ENCODE assay signal across 7 mouse cellular contexts in genomic region chr11:53456474-53457371, GRCm38 (mm10). TPM values are rescaled to one million over a fixed set of nuclear protein-coding genes. Genes with fewer than 3 reads are reported as not detected.
DNase-seq lines count a peak whose midpoint lies in the region; ATAC-seq and TF ChIP-seq lines count a peak whose summit lies in the region.

Gene Gm10447, minus strand, starts transcription at chr11:53457110.
Gene Shroom1, plus strand, starts transcription at chr11:53457205.

- H3K79me2 ChIP-seq in myocyte (ENCODE audit: control insufficient read depth, insufficient read depth), result no peaks in the 10 kb centered on the region

- H3K36me3 ChIP-seq in hindbrain, embryonic 16.5 days (ENCODE audit: control insufficient read depth, insufficient read depth, low read length), result no peaks in the 10 kb centered on the region
- no peaks in the 10 kb centered on the region for H3K36me3 ChIP-seq in liver, embryonic 12.5 days
- no peaks in the 10 kb centered on the region for H3K36me3 ChIP-seq in myocyte (ENCODE audit: control insufficient read depth, insufficient read depth)

- peaks cover 5% of the 10 kb centered on the region for H3K4me1 ChIP-seq in hindbrain, embryonic 16.5 days (ENCODE audit: control insufficient read depth, insufficient read depth, low read depth, low read length)
- H3K4me1 ChIP-seq in liver, embryonic 12.5 days, result peaks cover 24% of the 10 kb centered on the region

- H3K9ac ChIP-seq in hindbrain, embryonic 16.5 days (ENCODE audit: low read depth, low read length), result peak within 1 kb of the TSS; percentile 58
- H3K9ac ChIP-seq in liver, embryonic 12.5 days, result peak within 1 kb of the TSS; percentile 55

- 5% methylated on average over 38 of the region's 42 CpGs for WGBS in hindbrain, embryonic 16.5 days
- WGBS in liver, embryonic 12.5 days (ENCODE audit: insufficient replicate concordance), result 6% methylated on average over 42 of the region's 42 CpGs

- H3K9me3 ChIP-seq in hindbrain, embryonic 16.5 days (ENCODE audit: control insufficient read depth, low read length), result no peaks in the 10 kb centered on the region
- no peaks in the 10 kb centered on the region for H3K9me3 ChIP-seq in liver, embryonic 12.5 days (replicated peaks)

- peak within 1 kb of the TSS; percentile 80 for H3K4me2 ChIP-seq in hindbrain, embryonic 16.5 days (ENCODE audit: low read length)
- peak within 1 kb of the TSS; percentile 78 for H3K4me2 ChIP-seq in liver, embryonic 12.5 days
- peak within 1 kb of the TSS; percentile 71 for H3K4me2 ChIP-seq in myocyte (ENCODE audit: low read depth)

- no peak within 1 kb of the TSS for H3ac ChIP-seq in myocyte (ENCODE audit: control insufficient read depth, insufficient read length)

- peaks cover 29% of the 10 kb centered on the region for H3K27me3 ChIP-seq in hindbrain, embryonic 16.5 days (replicated peaks; ENCODE audit: control insufficient read depth, insufficient read depth, low read length)
- peaks cover 84% of the 10 kb centered on the region for H3K27me3 ChIP-seq in liver, embryonic 12.5 days (replicated peaks)
- H3K27me3 ChIP-seq in myocyte (ENCODE audit: control insufficient read depth, insufficient read depth, insufficient read length), result no peaks in the 10 kb centered on the region

- peak; percentile 31; the same call in 1 of the 2 replicates for TF ChIP-seq CTCF in brain, embryonic 14.5 days (IDR thresholded peaks at IDR 0.05; ENCODE audit: borderline replicate concordance, extremely low read depth, insufficient read depth, insufficient read length)

- no peak for TF ChIP-seq POLR2A in brain, embryonic 14.5 days (IDR thresholded peaks at IDR 0.05; ENCODE audit: borderline replicate concordance, extremely low read depth, insufficient read depth, insufficient read length, poor library complexity, severe bottlenecking)
- TF ChIP-seq POLR2A in myocyte (IDR thresholded peaks at IDR 0.05; ENCODE audit: insufficient read length, low read depth), result peak; percentile 61

- DNase-seq in NIH3T3 (ENCODE audit: low read depth), result peak; percentile 75
- DNase-seq in brain, embryonic 14.5 days (ENCODE audit: low read depth), result peak; percentile 49
- peak; percentile 50 for DNase-seq in gastrocnemius, postnatal 10 days

- peak; percentile 67 for ATAC-seq in hindbrain, embryonic 16.5 days
- peak; percentile 68 for ATAC-seq in liver, embryonic 12.5 days
- no peak for ATAC-seq in erythroid progenitor cell, adult 5-6 weeks (replicated peaks; ENCODE audit: low FRiP score, poor library complexity, severe bottlenecking)

- H3K27ac ChIP-seq in hindbrain, embryonic 16.5 days (ENCODE audit: low read depth, low read length), result no peak within 1 kb of the TSS
- H3K27ac ChIP-seq in liver, embryonic 12.5 days, result peak within 1 kb of the TSS; percentile 38; the same call in 1 of the 2 replicates

- H3K4me3 ChIP-seq in hindbrain, embryonic 16.5 days (ENCODE audit: low read length), result peak within 1 kb of the TSS; percentile 45
- peak within 1 kb of the TSS; percentile 58 for H3K4me3 ChIP-seq in liver, embryonic 12.5 days
- H3K4me3 ChIP-seq in myocyte, result peak within 1 kb of the TSS; percentile 25

TF ChIP-seq in myocyte, 11 proteins besides CTCF, POLR2A, EP300 and RAD21:
- TF ChIP-seq REST (IDR thresholded peaks at IDR 0.05; ENCODE audit: insufficient read depth, insufficient read length) (no peak), CEBPB (IDR thresholded peaks at IDR 0.05; ENCODE audit: insufficient read depth, poor library complexity, severe bottlenecking) (no peak), MYOD1 (IDR thresholded peaks at IDR 0.05; ENCODE audit: control insufficient read depth in 1 of 3, insufficient read length in 2 of 3, low read depth in 2 of 3) (no peak), MYOG (IDR thresholded peaks at IDR 0.05; ENCODE audit: control insufficient read depth in 1 of 3, insufficient read depth in 1 of 3, insufficient read length in 2 of 3, low read depth in 2 of 3) (no peak), USF1 (IDR thresholded peaks at IDR 0.05; ENCODE audit: low read depth) (no peak), SRF (IDR thresholded peaks at IDR 0.05; ENCODE audit: control insufficient read depth, insufficient read length, low read depth) (no peak), POLR2AphosphoS2 (IDR thresholded peaks at IDR 0.05; ENCODE audit: insufficient read length, low read depth) (no peak), MAX (IDR thresholded peaks at IDR 0.05; ENCODE audit: low read depth) (no peak), TCF12 (IDR thresholded peaks at IDR 0.05; ENCODE audit: insufficient read depth, poor library complexity, severe bottlenecking) (no peak), TCF3 (IDR thresholded peaks at IDR 0.05; ENCODE audit: insufficient read length, low read depth) (no peak), E2F4 (IDR thresholded peaks at IDR 0.05; ENCODE audit: insufficient read depth) (no peak)

RNA-seq across cellular contexts. Expression of gene Gm10447, which starts in this region (rescaled TPM):
- 0.14 TPM in 1 of 2 replicates, not detected in the other for polyA plus RNA-seq in brain, embryonic 14.5 days (2012; rRNA removed)
- total RNA-seq in gastrocnemius, postnatal 10 days (2021), result not detected
- polyA plus RNA-seq in hindbrain, embryonic 16.5 days (2015; fragmentation: Nextera tagmentation; extraction: Ambion mirVana), result not detected in 2 replicates
- polyA plus RNA-seq in liver, embryonic 12.5 days (2016; fragmentation: Nextera tagmentation; extraction: Ambion mirVana), result 0.05 and 0.10 TPM in 2 replicates
- 0.02 TPM for polyA plus RNA-seq in myocyte (2012; fragmentation: generic; extraction: Trizol)
- not detected in 2 replicates for total RNA-seq in erythroid progenitor cell, adult 5-6 weeks (2015; ENCODE audit: low replicate concordance)
- not detected in 2 replicates for total RNA-seq in erythroid progenitor cell, adult 5-6 weeks (2017; ENCODE audit: low replicate concordance)

RNA-seq across cellular contexts. Expression of gene Shroom1, which starts in this region (rescaled TPM):
- polyA plus RNA-seq in brain, embryonic 14.5 days (2012; rRNA removed), result 2.4 and 2.9 TPM in 2 replicates
- under 1 TPM; 0.45 to 0.54 TPM for total RNA-seq in gastrocnemius, postnatal 10 days (2021)
- 3.2 and 3.6 TPM in 2 replicates for polyA plus RNA-seq in hindbrain, embryonic 16.5 days (2015; fragmentation: Nextera tagmentation; extraction: Ambion mirVana)
- 1.9 and 2.0 TPM in 2 replicates for polyA plus RNA-seq in liver, embryonic 12.5 days (2016; fragmentation: Nextera tagmentation; extraction: Ambion mirVana)
- 0.88 TPM for polyA plus RNA-seq in myocyte (2012; fragmentation: generic; extraction: Trizol)
- not detected in 2 replicates for total RNA-seq in erythroid progenitor cell, adult 5-6 weeks (2015; ENCODE audit: low replicate concordance)
- not detected in 2 replicates for total RNA-seq in erythroid progenitor cell, adult 5-6 weeks (2017; ENCODE audit: low replicate concordance)

Comparison
In these comparisons a context has a peak if more than half of its experiments do, and no peak if none do; other contexts are left out.
1. Peak in DNase-seq in gastrocnemius, postnatal 10 days; RNA of the genes that start here not detected or under 1 TPM.